Mouse (Mus musculus) kidney, adult 9 months (tissue): ENCODE results near the gene Olfr1057.
"Not testable (repeated sequence)": the region's sequence is repeated elsewhere in the genome, so short reads cannot be mapped to it uniquely, and the experiment has no call there.

Source experiments
- DNase-seq: peaks from one replicate; pipeline ENCODE4 v3.0.0; 2022

Olfr1057 gene

DNA sequence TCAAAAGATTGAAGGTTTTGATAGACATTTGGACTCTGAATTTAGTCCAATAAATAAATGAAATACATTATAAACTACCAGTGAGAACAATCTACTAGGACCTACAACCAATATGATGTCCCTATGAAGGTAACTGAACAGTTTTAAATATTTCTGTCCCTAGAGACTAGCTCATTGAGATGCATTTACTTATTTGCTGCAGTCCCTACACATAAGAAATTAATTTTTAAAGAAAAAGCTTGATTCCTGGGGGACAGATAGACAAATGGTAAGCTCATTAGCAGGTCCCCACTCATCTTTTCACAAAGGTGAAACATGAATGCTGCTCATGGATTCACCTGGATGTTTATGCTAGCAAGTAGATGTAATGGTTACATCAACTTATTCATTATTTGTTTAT is at the start of gene Olfr1057:
Olfr1057 (minus strand) TSS at position 101 of the 400 bp plus-strand sequence.
- no peak for DNase-seq

DNA sequence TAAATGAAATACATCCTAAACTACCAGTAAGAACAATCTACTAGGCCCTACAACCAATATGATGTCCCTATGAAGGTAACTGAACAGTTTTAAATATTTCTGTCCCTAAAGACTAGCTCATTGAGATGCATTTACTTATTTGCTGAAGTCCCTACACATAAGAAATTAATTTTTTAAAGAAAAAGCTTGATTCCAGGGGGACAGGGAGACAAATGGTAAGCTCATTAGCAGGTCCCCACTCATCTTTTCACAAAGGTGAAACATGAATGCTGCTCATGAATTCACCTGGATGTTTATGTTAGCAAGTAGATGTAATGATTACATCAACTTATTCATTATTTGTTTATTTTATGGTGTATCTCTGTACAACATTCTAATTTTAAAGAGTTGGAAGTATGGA is 48.5 kb upstream of the Olfr1057 start, which contains the start of gene Olfr1062:
Olfr1062 (minus strand) TSS at position 101 of the 400 bp plus-strand sequence.
- DNase-seq: not testable (repeated sequence)

DNA sequence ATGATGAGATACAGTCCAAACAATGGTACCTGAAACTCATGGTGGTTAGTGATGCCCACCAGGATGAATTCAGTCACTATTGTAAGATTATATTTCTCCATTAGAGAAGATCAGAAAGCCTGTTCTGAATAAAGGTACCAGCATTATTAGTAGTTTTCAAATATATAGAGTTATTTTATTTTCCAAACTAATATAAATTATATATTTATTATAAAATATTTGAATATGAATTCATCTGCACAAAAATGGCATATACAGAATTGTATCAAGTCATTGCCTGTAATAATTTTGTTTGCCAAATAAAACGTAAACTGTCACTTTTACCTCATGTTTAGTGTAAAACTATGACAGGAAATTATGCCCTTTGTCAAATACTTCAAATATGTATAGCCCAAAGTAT is 35.8 kb upstream of the Olfr1057 start, which contains the start of gene Olfr1061:
Olfr1061 (minus strand) TSS at position 101 of the 400 bp plus-strand sequence.
- no peak for DNase-seq

DNA sequence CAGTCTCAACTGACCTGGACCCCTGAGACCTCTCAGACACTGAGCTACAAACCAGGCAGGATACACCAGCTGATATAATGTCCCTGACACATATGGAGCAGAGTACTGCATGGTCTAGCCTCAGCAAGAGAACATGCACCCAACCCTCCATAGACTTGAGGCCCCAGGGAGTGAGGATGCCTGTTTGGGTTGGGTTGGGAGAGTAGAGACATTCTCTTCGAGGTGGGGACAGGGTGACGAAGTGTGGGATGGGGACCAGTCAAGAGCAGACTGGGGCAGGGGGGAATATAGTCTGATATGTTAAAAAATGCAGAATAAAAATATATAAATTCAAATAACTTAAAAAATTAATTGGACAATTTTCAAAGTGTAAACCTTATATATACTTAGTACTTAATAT is 16.9 kb upstream of the Olfr1057 start:
- DNase-seq: no peak

DNA sequence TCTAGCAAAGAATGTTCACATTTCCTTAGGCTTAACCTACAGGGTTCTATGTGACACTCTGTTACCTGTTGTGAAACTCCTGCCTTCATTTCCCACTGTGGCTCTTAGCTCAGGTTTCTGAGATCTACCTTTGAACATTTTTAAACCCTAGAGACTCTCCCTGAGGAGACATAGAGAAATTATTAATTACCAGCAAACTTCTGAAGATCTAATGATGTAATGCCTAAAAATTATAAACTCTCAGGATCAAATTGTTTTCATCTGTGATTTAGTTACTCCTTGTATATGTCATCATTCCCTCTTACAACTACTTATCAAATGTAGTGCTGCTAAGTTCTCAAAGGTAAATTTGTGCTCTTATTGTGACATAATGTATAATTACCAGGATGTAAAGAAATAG is 10.3 kb upstream of the Olfr1057 start, which contains the start of gene Olfr1058:
Olfr1058 (minus strand) TSS at position 101 of the 400 bp plus-strand sequence.
- not testable (repeated sequence) for DNase-seq

DNA sequence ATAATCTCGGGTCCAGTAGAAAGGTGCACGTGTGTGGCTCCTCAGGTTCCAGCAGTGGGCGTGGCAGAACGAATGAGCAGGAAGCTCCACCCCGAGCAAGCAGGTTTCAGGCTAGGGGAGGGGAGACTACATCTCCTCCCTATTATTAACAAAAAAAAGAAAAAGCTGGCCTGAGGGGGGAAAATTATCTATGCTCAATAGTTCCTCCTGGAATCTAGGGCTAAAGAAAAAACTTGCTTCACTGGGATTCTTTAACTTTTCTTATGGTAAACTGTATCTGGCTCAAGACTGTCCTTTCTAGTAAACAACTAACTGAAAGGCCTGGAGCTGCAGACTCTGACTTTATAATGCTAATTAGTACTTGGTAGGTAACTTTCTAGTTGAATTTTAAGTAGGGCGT is 11.9 kb downstream of the Olfr1057 start:
- DNase-seq: not testable (repeated sequence)

DNA sequence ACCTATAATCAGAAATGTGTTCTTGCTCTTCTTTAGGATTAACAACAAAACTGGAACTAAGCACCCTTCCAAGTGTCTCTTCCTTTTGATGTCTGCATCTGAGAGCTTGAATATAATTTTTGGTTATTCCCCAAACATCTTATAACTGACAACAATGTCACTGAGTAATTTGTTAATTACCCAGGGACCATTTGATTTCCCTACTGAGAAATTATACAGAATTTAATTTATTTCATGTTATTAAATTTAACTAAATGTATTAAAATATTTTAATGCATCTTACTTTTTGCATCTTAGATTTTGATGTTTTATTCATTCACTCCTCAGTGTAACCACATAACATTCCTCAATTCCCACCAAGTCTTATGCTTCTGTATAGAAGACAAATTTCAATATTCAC is 15.8 kb downstream of the Olfr1057 start, which contains the start of gene Olfr1056:
Olfr1056 (minus strand) TSS at position 101 of the 400 bp plus-strand sequence.
- no peak for DNase-seq

DNA sequence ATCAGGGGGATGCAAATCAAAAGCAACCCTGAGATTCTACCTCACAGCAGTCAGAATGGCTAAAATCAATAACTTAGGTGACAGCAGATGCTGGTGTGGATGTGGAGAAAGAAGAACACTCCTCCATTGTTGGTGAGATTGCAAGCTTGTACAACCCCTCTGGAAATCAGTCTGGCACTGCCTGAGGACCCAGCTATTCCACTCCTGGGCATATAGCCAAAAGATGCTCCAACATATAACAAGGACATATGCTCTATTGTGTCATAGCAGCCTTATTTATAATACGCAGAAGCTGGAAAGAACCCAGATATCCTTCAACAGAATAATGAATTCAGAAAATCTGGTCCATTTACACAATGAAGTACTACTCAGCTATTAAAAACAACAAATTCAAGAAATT is 26.4 kb downstream of the Olfr1057 start:
- DNase-seq: not testable (repeated sequence)

DNA sequence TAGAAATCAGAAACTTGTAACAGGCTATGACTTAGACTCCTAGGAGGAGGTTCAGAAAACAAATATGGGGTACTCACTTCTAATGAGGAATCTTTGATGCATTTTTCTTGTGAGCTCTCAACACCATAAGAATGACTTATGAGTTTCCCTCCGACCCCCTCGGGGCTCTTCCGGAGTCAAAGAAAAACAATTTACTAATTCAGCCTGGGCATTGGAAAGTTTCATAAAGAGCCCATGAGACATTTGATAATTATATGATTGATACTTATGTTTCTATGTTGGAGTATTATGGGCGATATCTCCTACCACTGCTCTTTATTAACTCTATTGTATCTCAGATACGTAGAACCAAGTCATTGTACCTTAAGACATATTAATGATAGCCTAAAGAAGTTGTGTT is 28.0 kb downstream of the Olfr1057 start, which contains the start of gene Olfr1055:
Olfr1055 (minus strand) TSS at position 101 of the 400 bp plus-strand sequence.
- no peak for DNase-seq

DNA sequence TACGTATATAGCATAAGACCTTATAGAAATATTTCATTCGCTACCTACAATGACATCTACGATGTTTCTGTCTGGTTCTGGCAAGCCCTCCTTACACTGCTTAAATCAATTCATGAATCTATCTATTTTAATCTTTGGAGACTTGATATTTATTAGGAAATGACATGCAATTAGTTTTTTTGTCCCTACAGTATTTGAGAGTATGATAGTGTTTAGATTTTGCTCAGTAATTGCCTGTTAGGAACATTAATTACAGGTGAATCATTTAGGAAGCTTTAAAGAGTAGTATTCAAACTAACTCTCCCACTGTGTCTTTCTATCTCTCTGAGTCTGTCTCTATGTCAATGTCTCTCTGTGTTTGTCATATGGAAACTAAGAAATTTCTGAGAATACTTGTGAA is 42.9 kb downstream of the Olfr1057 start, which contains the start of gene Olfr1054:
Olfr1054 (minus strand) TSS at position 101 of the 400 bp plus-strand sequence.
- DNase-seq: no peak
